Mouse (Mus musculus): ENCODE measurements at regions not wholly inside any gene's neighbourhood (a gene's known extent, or its start where the extent isn't known, plus 50 kb on each side); places are given as distances from the start of the nearest gene placed in this dataset.

DNA sequence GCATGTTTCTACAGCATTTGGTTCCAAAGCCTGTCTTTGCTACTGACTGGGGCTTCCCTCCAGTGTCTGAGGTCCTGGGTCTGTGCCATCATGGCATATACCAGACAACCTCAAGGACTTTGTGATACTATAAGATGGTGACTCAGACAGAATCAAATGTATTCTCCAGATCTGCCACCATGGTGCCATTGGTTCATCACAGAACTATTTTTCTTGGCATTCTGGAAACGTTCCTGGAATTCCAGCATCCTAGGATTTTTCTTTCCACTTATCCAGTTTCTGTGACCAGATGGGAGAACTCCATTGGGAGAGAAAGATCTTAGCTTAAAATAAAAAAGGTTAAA, 69.8 kb upstream of the Trabd2b start:
- no peak for TF ChIP-seq E2F4 (IDR thresholded peaks at IDR 0.05; ENCODE audit: insufficient read depth)
- TF ChIP-seq POLR2A (IDR thresholded peaks at IDR 0.05; ENCODE audit: insufficient read length, low read depth) = no peak
- TF ChIP-seq CEBPB (IDR thresholded peaks at IDR 0.05; ENCODE audit: insufficient read depth, poor library complexity, severe bottlenecking) = no peak
- no peak for TF ChIP-seq MAX (IDR thresholded peaks at IDR 0.05; ENCODE audit: low read depth)
- TF ChIP-seq USF1 (IDR thresholded peaks at IDR 0.05; ENCODE audit: low read depth) = no peak
- TF ChIP-seq MYOG (IDR thresholded peaks at IDR 0.05; ENCODE audit: control insufficient read depth in 1 of 3, insufficient read depth in 1 of 3, insufficient read length in 2 of 3, low read depth in 2 of 3) = no peak
- no peak for TF ChIP-seq POLR2AphosphoS2 (IDR thresholded peaks at IDR 0.05; ENCODE audit: insufficient read length, low read depth)
- TF ChIP-seq TCF12 (IDR thresholded peaks at IDR 0.05; ENCODE audit: insufficient read depth, poor library complexity, severe bottlenecking) = no peak
- no peak for TF ChIP-seq MYOD1 (IDR thresholded peaks at IDR 0.05; ENCODE audit: control insufficient read depth in 1 of 3, insufficient read length in 2 of 3, low read depth in 2 of 3)
- no peak for TF ChIP-seq TCF3 (IDR thresholded peaks at IDR 0.05; ENCODE audit: insufficient read length, low read depth)
- TF ChIP-seq SRF (IDR thresholded peaks at IDR 0.05; ENCODE audit: control insufficient read depth, insufficient read length, low read depth) = no peak
